Mouse (Mus musculus): ENCODE measurements around the gene Jmjd7. TPM values are rescaled to one million over a fixed set of nuclear protein-coding genes. Genes with fewer than 3 reads are reported as not detected.

The Jmjd7 gene
- polyA plus RNA-seq, 1 experiment from 2014 or later, result 3.9 TPM

DNA sequence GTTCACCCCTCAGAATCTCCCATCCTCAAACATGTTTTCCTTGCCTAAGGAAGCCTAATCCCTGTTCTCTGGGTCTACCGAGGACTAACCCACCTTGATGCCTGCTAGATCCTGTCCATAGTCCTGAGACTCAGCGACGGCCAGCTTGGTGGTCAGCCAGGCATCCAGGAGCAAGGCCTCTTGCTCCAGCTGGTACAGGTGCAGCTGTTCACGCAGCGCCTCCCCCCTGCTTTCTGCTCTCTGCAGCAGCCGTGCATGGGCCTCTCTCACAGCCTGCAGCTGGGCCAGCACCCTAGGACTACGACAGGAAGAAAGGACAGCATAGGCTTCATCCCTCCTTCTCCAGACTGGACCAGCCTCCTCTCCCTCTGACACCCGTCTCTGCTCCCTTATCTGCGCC lies 20.9 kb downstream of the Jmjd7 start:
- H3K4me1 ChIP-seq (ENCODE audit: control insufficient read depth, low read depth, low read length), result no peaks in the 10 kb centered on the region; the same call in 1 of the 2 replicates
- no peaks in the 10 kb centered on the region for H3K27me3 ChIP-seq (ENCODE audit: control insufficient read depth, insufficient read depth, low read depth, low read length)
- no peak overlapping the region for H3K9ac ChIP-seq (ENCODE audit: low read depth, low read length)
- WGBS (ENCODE audit: insufficient replicate concordance), result 62% methylated on average over 9 of the region's 9 CpGs
- H3K4me3 ChIP-seq (ENCODE audit: low read depth, low read length), result no peak overlapping the region
- no peaks in the 10 kb centered on the region for H3K36me3 ChIP-seq (ENCODE audit: control insufficient read depth, insufficient read depth)
- H3K9me3 ChIP-seq (replicated peaks; ENCODE audit: control insufficient read depth, low read length), result no peaks in the 10 kb centered on the region
- no peak overlapping the region for H3K4me2 ChIP-seq (ENCODE audit: low read depth, low read length)
- no peak for ATAC-seq (ENCODE audit: low read depth)
- no peak overlapping the region for H3K27ac ChIP-seq (ENCODE audit: low read length)

- Histone ChIP-seq H3K27me3 (ENCODE audit: control insufficient read depth, insufficient read depth, low read depth, low read length) (no peaks in the 10 kb centered on the region), H3K4me3 (ENCODE audit: low read depth, low read length) (no peak overlapping the region), H3K4me2 (ENCODE audit: low read depth, low read length) (no peak overlapping the region), H3K36me3 (ENCODE audit: control insufficient read depth, insufficient read depth) (no peaks in the 10 kb centered on the region), H3K9ac (ENCODE audit: low read depth, low read length) (no peak overlapping the region), H3K9me3 (replicated peaks; ENCODE audit: control insufficient read depth, low read length) (no peaks in the 10 kb centered on the region), H3K27ac (ENCODE audit: low read length) (no peak overlapping the region), H3K4me1 (ENCODE audit: control insufficient read depth, low read depth, low read length) (no peaks in the 10 kb centered on the region)
- no peak for ATAC-seq (ENCODE audit: low read depth)
- WGBS (ENCODE audit: insufficient replicate concordance), result 52% methylated on average over 10 of the region's 10 CpGs
Observed at GRCm38 (mm10) chr2:120049632-120050274, 22.5 kb downstream of the Jmjd7 start.

DNA sequence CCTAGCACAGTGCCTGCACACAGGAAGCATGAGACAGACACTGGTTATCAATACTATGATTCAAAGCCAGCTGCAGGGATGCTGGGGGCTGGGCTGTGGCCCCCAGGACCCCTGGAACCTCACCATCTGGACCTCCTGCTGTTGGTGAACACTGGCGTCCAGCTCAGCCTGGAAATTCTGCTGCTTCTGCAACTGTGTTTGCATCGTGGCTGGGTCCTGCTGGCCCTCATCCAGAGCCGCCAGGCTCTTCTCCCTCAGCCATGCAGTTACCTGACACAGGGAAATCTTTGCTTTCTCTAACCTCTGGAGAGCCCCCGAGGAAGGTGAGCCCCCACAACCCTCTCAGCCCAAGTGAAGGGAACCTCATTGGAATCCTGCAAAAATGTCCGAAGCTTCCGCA lies 24.1 kb downstream of the Jmjd7 start:
- WGBS (ENCODE audit: insufficient replicate concordance), result 51% methylated on average over 6 of the region's 6 CpGs
- no peak overlapping the region for H3K4me2 ChIP-seq (ENCODE audit: low read depth, low read length)
- no peaks in the 10 kb centered on the region for H3K4me1 ChIP-seq (ENCODE audit: control insufficient read depth, low read depth, low read length)
- H3K9me3 ChIP-seq (replicated peaks; ENCODE audit: control insufficient read depth, low read length), result no peaks in the 10 kb centered on the region
- no peak overlapping the region for H3K4me3 ChIP-seq (ENCODE audit: low read depth, low read length)
- ATAC-seq (ENCODE audit: low read depth), result no peak
- H3K27me3 ChIP-seq (ENCODE audit: control insufficient read depth, insufficient read depth, low read depth, low read length), result no peaks in the 10 kb centered on the region
- no peak overlapping the region for H3K27ac ChIP-seq (ENCODE audit: low read length)
- no peaks in the 10 kb centered on the region for H3K36me3 ChIP-seq (ENCODE audit: control insufficient read depth, insufficient read depth)
- H3K9ac ChIP-seq (ENCODE audit: low read depth, low read length), result no peak overlapping the region

DNA sequence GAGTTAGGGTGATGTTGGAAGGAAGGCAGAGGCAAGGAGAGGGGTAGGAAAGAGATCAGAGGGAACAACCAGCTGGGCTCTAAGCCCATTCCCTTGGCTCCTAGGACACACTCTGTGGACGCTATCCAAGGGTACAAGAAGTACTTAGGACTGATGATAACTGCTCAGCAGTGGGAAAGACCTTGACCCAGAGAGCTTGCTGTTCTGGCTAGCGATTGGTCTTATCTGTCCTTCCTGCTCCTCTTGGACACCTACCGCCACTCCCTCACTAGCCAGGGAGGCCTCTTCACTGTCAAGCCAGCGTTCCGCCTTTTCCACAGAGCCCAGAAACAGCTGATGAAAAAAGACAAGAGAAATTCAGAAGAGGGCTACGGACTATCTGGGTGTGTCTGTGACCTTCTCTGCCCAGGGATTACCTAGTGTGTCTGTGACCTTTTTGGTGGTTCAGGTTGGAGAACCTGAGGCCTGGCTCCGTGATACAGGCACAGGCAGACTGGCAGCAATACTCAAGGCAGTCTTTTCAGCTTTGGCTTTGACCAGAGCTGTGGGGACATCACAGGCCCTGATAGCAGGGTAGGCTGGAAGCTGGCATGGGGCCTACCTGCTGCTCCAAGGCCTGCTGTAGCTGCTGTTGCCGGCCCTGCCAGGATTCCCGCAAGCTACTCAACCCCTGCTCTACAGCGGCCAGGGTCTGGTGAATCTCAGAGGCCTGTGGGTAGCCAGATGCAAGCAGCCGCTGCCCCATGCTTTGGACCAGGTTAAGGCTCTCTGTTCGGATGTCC lies 27.7 kb downstream of the Jmjd7 start:
- no peaks in the 10 kb centered on the region for H3K4me1 ChIP-seq (ENCODE audit: control insufficient read depth, low read depth, low read length)
- 63% methylated on average over 12 of the region's 12 CpGs for WGBS (ENCODE audit: insufficient replicate concordance)
- no peak overlapping the region for H3K9ac ChIP-seq (ENCODE audit: low read depth, low read length)
- no peaks in the 10 kb centered on the region for H3K27me3 ChIP-seq (ENCODE audit: control insufficient read depth, insufficient read depth, low read depth, low read length)
- H3K4me3 ChIP-seq (ENCODE audit: low read depth, low read length), result no peak overlapping the region
- no peaks in the 10 kb centered on the region for H3K36me3 ChIP-seq (ENCODE audit: control insufficient read depth, insufficient read depth)
- no peak overlapping the region for H3K27ac ChIP-seq (ENCODE audit: low read length)
- ATAC-seq (ENCODE audit: low read depth), result no peak
- no peak overlapping the region for H3K4me2 ChIP-seq (ENCODE audit: low read depth, low read length)
- no peaks in the 10 kb centered on the region for H3K9me3 ChIP-seq (replicated peaks; ENCODE audit: control insufficient read depth, low read length)

GRCm38 (mm10) chr2:120055923-120056322 lies 28.6 kb downstream of the Jmjd7 start:
- H3K4me1 ChIP-seq (ENCODE audit: control insufficient read depth, low read depth, low read length), result no peaks in the 10 kb centered on the region
- WGBS (ENCODE audit: insufficient replicate concordance), result 77% methylated on average over 10 of the region's 10 CpGs
- H3K4me2 ChIP-seq (ENCODE audit: low read depth, low read length), result no peak overlapping the region
- H3K4me3 ChIP-seq (ENCODE audit: low read depth, low read length), result no peak overlapping the region
- no peak for ATAC-seq (ENCODE audit: low read depth)
- H3K27ac ChIP-seq (ENCODE audit: low read length), result no peak overlapping the region
- H3K9ac ChIP-seq (ENCODE audit: low read depth, low read length), result no peak overlapping the region
- no peaks in the 10 kb centered on the region for H3K27me3 ChIP-seq (ENCODE audit: control insufficient read depth, insufficient read depth, low read depth, low read length)
- H3K9me3 ChIP-seq (replicated peaks; ENCODE audit: control insufficient read depth, low read length), result no peaks in the 10 kb centered on the region
- H3K36me3 ChIP-seq (ENCODE audit: control insufficient read depth, insufficient read depth), result no peaks in the 10 kb centered on the region

GRCm38 (mm10) chr2:120058818-120059217 lies 31.5 kb downstream of the Jmjd7 start:
- no peak overlapping the region for H3K27ac ChIP-seq (ENCODE audit: low read length)
- no peak overlapping the region for H3K9ac ChIP-seq (ENCODE audit: low read depth, low read length)
- no peaks in the 10 kb centered on the region for H3K9me3 ChIP-seq (replicated peaks; ENCODE audit: control insufficient read depth, low read length)
- no peak overlapping the region for H3K4me2 ChIP-seq (ENCODE audit: low read depth, low read length)
- no peaks in the 10 kb centered on the region for H3K27me3 ChIP-seq (ENCODE audit: control insufficient read depth, insufficient read depth, low read depth, low read length)
- no peak overlapping the region for H3K4me3 ChIP-seq (ENCODE audit: low read depth, low read length)
- ATAC-seq (ENCODE audit: low read depth), result no peak
- no peaks in the 10 kb centered on the region for H3K36me3 ChIP-seq (ENCODE audit: control insufficient read depth, insufficient read depth)
- H3K4me1 ChIP-seq (ENCODE audit: control insufficient read depth, low read depth, low read length), result no peaks in the 10 kb centered on the region
- WGBS (ENCODE audit: insufficient replicate concordance), result 57% methylated on average over 4 of the region's 4 CpGs

DNA sequence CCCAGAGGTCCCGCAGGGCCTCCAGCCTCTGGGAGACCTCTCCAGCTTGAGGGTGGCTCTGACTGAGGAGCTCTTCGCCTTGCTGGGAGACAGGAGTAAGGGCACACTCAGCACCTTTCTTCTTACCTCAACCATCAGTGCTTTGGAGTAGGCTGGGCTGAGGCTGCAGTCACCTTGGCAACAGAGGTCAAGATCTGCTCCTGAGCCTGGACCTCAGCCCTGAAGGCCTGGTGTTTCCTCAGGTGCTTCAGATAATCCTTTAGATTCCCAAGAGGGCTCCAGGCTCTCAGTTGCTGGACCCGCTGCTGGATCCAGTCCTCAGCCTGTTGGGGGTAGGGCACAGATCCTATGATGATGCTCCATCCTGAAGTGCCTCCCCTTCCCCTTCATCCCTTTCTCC lies 32.2 kb downstream of the Jmjd7 start:
- Histone ChIP-seq H3K27ac (ENCODE audit: low read length) (no peak overlapping the region), H3K9ac (ENCODE audit: low read depth, low read length) (no peak overlapping the region), H3K36me3 (ENCODE audit: control insufficient read depth, insufficient read depth) (no peaks in the 10 kb centered on the region), H3K27me3 (ENCODE audit: control insufficient read depth, insufficient read depth, low read depth, low read length) (no peaks in the 10 kb centered on the region), H3K4me3 (ENCODE audit: low read depth, low read length) (no peak overlapping the region), H3K4me2 (ENCODE audit: low read depth, low read length) (no peak overlapping the region), H3K9me3 (replicated peaks; ENCODE audit: control insufficient read depth, low read length) (no peaks in the 10 kb centered on the region), H3K4me1 (ENCODE audit: control insufficient read depth, low read depth, low read length) (no peaks in the 10 kb centered on the region)
- no peak for ATAC-seq (ENCODE audit: low read depth)
- WGBS (ENCODE audit: insufficient replicate concordance), result 65% methylated on average over 3 of the region's 3 CpGs

DNA sequence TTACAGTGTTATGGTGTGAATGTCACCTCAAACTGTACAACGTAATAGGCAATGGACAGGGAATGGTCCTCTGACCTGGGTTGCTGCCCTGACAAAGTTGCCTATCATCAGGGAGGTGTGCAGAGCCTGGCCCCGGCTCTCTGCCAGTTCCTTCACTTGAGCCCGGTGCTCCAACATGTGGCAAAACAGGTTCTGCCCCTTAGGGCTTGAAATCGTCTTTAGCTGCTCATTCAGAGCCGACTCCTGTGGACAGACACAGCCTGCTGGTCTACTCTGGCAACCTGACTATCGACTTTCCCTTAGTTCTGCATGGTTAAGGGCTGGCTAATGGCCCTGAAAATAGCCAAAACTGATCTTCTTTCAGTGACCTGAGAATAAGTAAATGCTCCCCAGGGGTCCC lies 32.9 kb downstream of the Jmjd7 start:
- H3K4me3 ChIP-seq (ENCODE audit: low read depth, low read length), result no peak overlapping the region
- ATAC-seq (ENCODE audit: low read depth), result no peak
- WGBS (ENCODE audit: insufficient replicate concordance), result 54% methylated on average over 6 of the region's 6 CpGs
- H3K36me3 ChIP-seq (ENCODE audit: control insufficient read depth, insufficient read depth), result no peaks in the 10 kb centered on the region
- H3K9me3 ChIP-seq (replicated peaks; ENCODE audit: control insufficient read depth, low read length), result no peaks in the 10 kb centered on the region
- H3K9ac ChIP-seq (ENCODE audit: low read depth, low read length), result no peak overlapping the region
- H3K4me2 ChIP-seq (ENCODE audit: low read depth, low read length), result no peak overlapping the region
- no peaks in the 10 kb centered on the region for H3K4me1 ChIP-seq (ENCODE audit: control insufficient read depth, low read depth, low read length)
- no peaks in the 10 kb centered on the region for H3K27me3 ChIP-seq (ENCODE audit: control insufficient read depth, insufficient read depth, low read depth, low read length)
- H3K27ac ChIP-seq (ENCODE audit: low read length), result no peak overlapping the region

- Histone ChIP-seq H3K4me1 (ENCODE audit: control insufficient read depth, low read depth, low read length) (no peaks in the 10 kb centered on the region), H3K27ac (ENCODE audit: low read length) (no peak overlapping the region), H3K4me3 (ENCODE audit: low read depth, low read length) (no peak overlapping the region), H3K4me2 (ENCODE audit: low read depth, low read length) (no peak overlapping the region), H3K36me3 (ENCODE audit: control insufficient read depth, insufficient read depth) (no peaks in the 10 kb centered on the region), H3K9me3 (replicated peaks; ENCODE audit: control insufficient read depth, low read length) (no peaks in the 10 kb centered on the region), H3K27me3 (ENCODE audit: control insufficient read depth, insufficient read depth, low read depth, low read length) (no peaks in the 10 kb centered on the region), H3K9ac (ENCODE audit: low read depth, low read length) (no peak overlapping the region)
- ATAC-seq (ENCODE audit: low read depth), result no peak
- WGBS (ENCODE audit: insufficient replicate concordance), result 66% methylated on average over 9 of the region's 9 CpGs
Observed at GRCm38 (mm10) chr2:120060651-120061050, 33.4 kb downstream of the Jmjd7 start.
